Mouse (Mus musculus): ENCODE measurements around the gene Rpe.

The Rpe gene

GRCm38 (mm10) chr1:66700693-66701575 lies at the start of gene Rpe:
TSS of gene Rpe (plus strand) at chr1:66700831.
- in situ Hi-C loops (cut with MboI, MseI) = loop anchor here (5.0 kb wide), 1 partner anchor 126 kb away; no protein-coding TSS in a partner anchor

DNA sequence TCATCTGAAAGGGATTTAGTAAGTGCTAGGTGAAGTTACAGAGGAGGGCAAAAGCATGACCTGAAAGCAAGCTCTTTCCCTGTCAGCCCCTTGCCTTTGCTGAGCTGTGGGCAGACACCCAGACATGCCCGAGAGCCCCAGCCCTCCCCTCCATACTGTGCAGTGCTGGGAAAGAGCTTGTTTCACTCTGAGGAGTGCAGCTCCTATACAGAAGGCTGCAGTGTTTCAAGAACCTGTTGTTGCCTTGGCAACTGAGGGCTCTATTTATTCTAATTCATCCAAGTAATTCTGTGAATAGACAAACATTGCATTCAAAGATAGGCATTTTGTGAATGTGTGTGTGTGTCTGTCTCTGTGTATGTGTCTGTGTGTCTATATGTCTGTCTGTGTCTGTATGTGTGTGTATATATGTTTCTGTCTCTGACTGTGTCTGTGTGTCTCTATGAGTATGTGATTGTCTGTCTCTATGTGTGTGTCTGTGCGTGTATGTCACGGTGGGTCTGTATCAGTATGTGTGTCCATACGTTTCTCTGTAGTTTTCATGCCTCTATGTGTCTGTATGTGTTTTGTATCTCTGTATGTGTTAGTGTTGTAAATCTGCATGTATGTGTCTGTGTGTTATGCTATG lies 45.4 kb upstream of the Rpe start:
- in situ Hi-C loops (cut with MboI, MseI) = loop anchor here (25.0 kb wide), 1 partner anchor 1343 kb away; no protein-coding TSS in a partner anchor

- in situ Hi-C loops (cut with MboI, MseI) = loop anchor here (25.0 kb wide), 1 partner anchor 1343 kb away; no protein-coding TSS in a partner anchor
These were observed 44.9 kb upstream of the Rpe start for GRCm38 (mm10) chr1:66655747-66656119.

GRCm38 (mm10) chr1:66671475-66671874 lies 29.2 kb upstream of the Rpe start:
- in situ Hi-C loops (cut with MboI, MseI) = loop anchor here (25.0 kb wide), 1 partner anchor 1359 kb away; no protein-coding TSS in a partner anchor

DNA sequence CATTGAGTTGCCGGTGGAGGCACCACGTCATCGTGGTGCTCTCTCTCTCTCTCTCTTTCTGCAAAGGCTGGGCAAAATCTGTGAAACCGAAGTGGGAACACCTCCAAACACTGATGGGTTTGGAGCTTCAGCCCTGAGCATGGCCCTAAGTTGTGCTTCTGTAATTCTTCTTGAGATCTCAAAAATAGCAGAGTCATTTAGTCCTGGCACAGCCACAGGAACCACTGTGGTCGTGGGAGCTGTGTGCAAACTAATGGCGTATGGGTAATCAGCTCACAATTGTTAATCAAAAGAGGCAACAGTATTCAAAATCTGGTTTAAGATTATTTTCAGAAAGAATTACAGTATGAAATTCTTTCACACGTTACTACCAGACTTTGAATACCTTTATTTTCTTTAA lies 27.8 kb upstream of the Rpe start:
- in situ Hi-C loops (cut with MboI, MseI) = loop anchor here (25.0 kb wide), 1 partner anchor 1361 kb away; no protein-coding TSS in a partner anchor

DNA sequence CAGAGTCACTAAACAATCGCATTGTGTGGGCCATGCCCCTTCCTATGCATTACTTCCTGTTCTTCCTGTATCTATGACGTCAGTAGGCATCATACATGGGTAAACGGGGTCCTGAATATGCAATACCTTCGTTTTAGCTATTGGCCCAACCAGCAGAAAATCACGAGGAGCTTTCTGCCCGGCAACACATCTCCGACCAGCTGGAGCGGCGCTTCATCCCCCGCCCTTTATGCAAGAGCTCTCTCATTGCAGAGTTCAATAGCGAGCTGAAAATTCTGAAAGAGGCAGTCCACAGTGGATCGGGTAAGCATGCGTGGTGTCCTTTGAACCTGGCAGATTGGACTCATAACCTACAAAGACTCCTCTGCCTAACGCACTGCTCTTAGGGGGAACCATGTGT lies 22.7 kb upstream of the Rpe start:
- in situ Hi-C loops (cut with MboI, MseI) = no loop called here

GRCm38 (mm10) chr1:66678662-66679061 lies 22.0 kb upstream of the Rpe start:
- in situ Hi-C loops (cut with MboI, MseI) = no loop called here

DNA sequence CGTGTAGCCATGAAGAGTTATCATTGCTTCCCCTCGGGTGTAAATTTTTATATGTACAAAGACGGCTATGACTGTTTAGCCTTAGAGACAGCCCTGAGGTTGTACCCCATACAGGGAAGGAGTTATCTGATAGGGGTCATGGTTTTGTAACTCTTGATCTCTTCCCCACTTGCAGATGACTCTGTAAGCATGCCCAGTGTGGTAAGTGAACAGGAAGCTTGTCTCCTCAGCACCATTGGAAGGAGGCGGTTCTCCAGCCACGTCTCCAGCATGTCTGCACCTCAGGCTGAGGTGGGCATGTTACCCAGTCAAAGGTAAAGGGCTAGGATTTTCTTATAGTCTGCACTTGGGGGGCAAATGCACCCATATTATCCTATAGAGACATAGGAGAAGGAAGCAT lies 17.7 kb upstream of the Rpe start:
- in situ Hi-C loops (cut with MboI, MseI) = no loop called here

GRCm38 (mm10) chr1:66691772-66692171 lies 8.9 kb upstream of the Rpe start:
- in situ Hi-C loops (cut with MboI, MseI) = no loop called here

DNA sequence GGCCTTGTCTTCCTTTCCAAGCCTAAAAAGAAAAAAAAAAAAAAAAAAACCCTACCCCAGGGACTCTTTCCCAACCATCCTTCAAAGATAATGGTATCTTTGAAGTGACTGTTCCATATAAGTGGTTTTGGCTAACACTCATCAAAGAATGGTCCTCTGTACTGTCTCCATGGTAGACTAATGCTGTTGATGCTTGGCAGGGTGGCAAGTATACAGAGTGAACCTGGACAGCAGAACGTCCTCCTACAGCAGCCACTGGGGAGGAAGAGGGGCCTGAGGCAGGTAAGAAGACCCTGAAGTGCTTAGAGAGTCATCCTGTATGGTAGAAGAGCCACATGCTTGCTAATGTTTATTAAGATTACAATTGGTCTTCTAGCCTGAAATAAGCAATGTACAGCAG lies 8.3 kb upstream of the Rpe start:
- in situ Hi-C loops (cut with MboI, MseI) = no loop called here

GRCm38 (mm10) chr1:66692780-66693392 lies 7.7 kb upstream of the Rpe start:
- in situ Hi-C loops (cut with MboI, MseI) = no loop called here

DNA sequence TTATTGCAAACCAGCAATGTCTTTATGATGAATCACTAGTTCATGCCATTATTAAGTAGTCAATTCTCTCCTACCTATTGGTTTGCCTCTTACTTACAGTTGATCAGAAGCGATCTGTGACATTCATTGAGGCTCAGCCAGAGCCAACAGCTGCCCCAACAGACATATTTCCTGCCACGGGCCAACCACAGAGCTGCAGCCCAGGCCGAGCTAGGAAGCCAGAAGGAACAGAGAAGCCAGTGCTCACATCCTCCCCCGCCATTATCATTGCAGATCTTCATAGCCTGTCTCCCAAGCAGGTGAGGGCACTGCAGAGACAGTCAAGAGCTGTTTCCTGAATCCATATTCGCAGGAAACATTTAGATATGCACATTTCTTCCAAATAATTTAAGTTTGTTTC lies 6.4 kb upstream of the Rpe start:
- in situ Hi-C loops (cut with MboI, MseI) = no loop called here

- in situ Hi-C loops (cut with MboI, MseI) = no loop called here
These were observed 5.3 kb upstream of the Rpe start for GRCm38 (mm10) chr1:66695296-66695695.

DNA sequence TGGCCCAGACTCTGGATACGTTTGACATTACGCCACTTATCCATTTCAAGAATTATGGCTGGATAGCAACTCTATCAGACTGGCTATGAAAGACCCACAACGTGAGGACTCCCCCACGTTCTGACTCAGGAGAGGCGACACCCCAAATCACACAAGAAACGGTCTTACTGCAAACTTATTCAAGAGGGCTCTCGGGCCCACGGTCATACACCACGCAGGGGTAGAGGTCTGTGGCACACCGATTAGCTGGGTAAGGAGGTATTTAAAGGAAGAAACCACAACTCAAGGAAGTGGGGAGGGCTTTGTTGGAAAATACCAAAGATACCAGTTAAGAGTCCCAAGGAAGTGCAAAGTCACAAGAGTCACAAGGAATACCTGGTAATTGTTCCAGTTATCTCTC lies 1.0 kb upstream of the Rpe start:
- in situ Hi-C loops (cut with MboI, MseI) = loop anchor here (5.0 kb wide), 1 partner anchor 128 kb away; no protein-coding TSS in a partner anchor

- in situ Hi-C loops (cut with MboI, MseI) = loop anchor here (5.0 kb wide), 1 partner anchor 127 kb away; no protein-coding TSS in a partner anchor
These were observed 410 bp upstream of the Rpe start for GRCm38 (mm10) chr1:66700149-66700692.

DNA sequence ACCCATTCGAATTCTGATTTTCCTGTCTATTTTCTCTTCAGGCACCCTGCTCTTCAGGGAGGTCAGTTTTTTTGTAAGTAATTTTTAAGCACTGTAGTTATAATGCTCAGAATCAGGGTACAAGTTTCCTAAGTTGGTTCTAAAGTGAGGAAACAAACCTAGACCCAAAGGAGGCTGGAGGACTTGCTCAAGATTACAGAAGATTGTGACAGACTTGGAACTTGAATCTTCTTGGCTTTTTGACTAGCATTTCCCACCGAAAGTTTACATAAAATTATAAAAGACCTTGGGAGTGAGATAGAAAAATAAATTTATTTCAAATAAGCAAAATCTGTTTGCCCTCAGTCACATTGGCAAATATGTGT lies 927 bp downstream of the Rpe start:
- in situ Hi-C loops (cut with MboI, MseI) = loop anchor here (5.0 kb wide), 1 partner anchor 126 kb away; no protein-coding TSS in a partner anchor

DNA sequence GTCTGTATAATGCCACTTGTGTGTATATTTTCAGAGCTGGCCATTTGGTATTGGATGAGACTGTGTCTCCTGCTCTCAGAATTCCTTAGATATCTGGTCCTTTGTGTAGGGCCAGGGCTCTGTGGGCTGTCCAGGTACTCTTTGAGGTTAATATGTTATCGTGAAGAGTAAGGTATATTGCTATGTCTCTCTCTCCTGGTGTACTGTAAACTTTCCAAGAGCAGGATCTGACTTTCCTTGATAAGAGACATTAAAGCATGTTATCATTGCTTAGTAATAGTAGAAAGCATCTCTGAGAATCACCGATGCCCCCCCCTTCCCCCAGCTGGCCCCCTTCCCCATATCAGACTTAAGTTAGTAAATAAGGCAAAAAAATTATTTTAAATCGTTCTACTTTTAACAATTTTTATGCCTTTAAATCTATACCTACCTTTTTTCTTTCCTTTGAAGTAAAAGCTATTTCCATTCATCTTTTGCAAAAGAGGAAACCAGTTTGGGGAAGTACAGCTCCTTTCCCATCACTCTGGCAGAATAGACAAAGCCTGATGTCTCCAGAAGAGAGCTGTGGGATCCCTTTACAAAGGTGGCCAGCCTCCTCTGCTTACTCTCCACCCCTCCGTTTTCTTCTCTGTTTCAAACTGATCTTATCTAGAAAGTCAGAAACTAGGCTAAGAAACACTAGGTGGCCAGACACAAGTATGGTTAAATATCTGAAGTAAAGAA lies 2.2 kb downstream of the Rpe start:
- in situ Hi-C loops (cut with MboI, MseI) = loop anchor here (5.0 kb wide), 1 partner anchor 125 kb away; no protein-coding TSS in a partner anchor

DNA sequence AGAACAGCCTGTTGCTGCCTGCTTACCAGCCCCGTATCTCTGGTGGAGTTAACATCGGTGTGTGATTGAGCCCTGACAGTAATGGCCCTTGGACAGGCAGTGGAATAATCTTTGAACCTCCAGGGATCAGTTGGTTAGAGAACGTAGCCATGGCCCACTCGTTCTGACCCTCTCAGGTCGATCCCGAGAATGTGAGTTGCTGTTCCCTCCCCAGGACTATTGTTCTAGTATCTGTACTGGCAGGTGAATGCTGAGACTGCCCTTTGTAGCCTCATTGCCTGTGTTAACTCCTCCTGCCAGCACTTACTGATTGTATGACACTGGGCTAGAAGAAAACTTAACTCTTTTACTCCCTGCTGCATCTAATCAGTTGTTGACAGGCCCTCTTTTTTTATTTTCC lies 3.9 kb downstream of the Rpe start:
- in situ Hi-C loops (cut with MboI, MseI) = loop anchor here (5.0 kb wide), 1 partner anchor 123 kb away; no protein-coding TSS in a partner anchor

- in situ Hi-C loops (cut with MboI, MseI) = no loop called here
These were observed 12.2 kb downstream of the Rpe start for GRCm38 (mm10) chr1:66712859-66713258.

- in situ Hi-C loops (cut with MboI, MseI) = no loop called here
These were observed 29.9 kb downstream of the Rpe start for GRCm38 (mm10) chr1:66730581-66730980.

- in situ Hi-C loops (cut with MboI, MseI) = no loop called here
These were observed 68.1 kb downstream of the Rpe start for GRCm38 (mm10) chr1:66768764-66769163.
